Mouse (Mus musculus): ENCODE data around the gene Olfr325.

DNA sequence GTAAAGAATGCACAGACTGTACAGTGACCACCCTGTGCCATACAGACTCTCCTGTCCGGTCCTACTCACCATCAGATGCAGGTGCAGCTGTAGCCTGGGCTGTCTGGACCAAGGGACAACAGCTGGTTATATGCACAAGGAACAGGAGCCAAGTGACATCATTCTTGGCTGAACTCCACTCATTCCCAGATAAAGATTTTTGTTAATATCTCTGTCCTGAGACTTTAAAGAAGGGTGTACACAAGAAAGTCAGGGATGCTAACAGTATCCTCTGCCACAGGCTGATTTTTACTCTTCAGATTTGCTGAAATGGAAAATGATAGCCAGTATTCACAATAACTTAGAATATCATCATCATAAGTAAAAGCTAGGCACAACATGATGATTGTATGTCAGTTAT is 22.0 kb upstream of the Olfr325 start, which contains the start of gene Olfr328:
- TF ChIP-seq CTCF (conservative IDR thresholded peaks at IDR 0.05; ENCODE audit: low read length) (no peak), POU5F1 (IDR thresholded peaks at IDR 0.05; ENCODE audit: borderline replicate concordance, low read length) (no peak)

Data from E14TG2a.4 (cell line).